Mouse (Mus musculus): ENCODE measurements at regions not wholly inside any gene's neighbourhood (a gene's known extent, or its start where the extent isn't known, plus 50 kb on each side); places are given as distances from the start of the nearest gene placed in this dataset.

DNA sequence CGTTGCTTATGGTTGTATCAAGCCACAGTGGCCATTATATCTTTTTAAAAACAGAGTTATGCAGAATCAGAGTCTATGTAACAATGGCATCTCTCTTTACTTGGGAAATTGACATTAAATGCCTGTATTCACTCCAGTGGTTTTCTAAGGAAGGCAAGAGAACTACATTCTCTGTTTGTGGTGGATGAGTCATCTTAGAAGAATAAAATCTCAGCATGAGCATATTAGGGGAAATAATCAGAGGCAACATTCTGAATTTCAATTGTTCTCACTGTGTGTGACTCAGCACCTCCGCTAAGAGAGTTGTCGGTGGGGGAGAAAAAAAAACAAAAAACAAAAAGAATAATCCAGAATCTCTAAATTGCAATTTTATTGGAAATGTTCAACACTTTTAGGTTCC is 529.0 kb downstream of the Defb40 start:
- no peak for TF ChIP-seq CTCF (conservative IDR thresholded peaks at IDR 0.05; ENCODE audit: low read length)
- TF ChIP-seq POU5F1 (IDR thresholded peaks at IDR 0.05; ENCODE audit: borderline replicate concordance, low read length) = no peak

All from E14TG2a.4 (cell line).